Mouse (Mus musculus) cerebellum, adult 2 months (tissue): ENCODE results near the gene Krt12.

ENCODE experiments used
- CTCF ChIP-seq: fragments of 200-500 bp; IDR thresholded peaks from 2 replicates; pipeline ENCODE4 v1.5.1; 2011; ENCODE audit warnings: low read depth, mild to moderate bottlenecking, control low read depth, low read length, moderate library complexity, borderline replicate concordance; ENCODE audit not compliant: insufficient read depth
- POLR2A ChIP-seq: fragments of 200-500 bp; IDR thresholded peaks from 2 replicates; pipeline ENCODE4 v1.6.1; 2011; ENCODE audit warnings: low read length, control low read depth, borderline replicate concordance; ENCODE audit not compliant: insufficient read depth

DNA sequence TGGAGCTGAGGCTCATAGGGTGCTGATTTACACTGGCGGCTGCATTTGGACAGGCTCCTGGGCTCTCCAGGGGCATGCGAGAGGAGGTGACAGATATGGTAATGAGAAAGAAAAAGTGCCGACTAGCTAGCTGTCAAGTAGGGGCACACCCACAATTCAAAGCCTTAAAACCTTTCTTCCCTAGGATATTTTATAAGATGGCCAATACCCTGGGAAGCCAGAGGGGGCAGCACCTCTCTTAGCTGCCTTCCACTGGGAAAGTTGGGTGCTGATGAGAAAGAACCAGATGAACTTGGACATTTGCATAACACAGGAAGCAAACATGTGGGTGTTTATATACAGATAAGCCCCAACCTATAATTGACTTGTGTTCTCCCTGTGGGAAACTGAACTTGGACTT lies 52.8 kb downstream of the Krt12 start:
- no peak for TF ChIP-seq POLR2A
- peak; percentile 30; the same call in 1 of the 2 replicates for TF ChIP-seq CTCF
